Mouse (Mus musculus): Measurements from ENCODE around the gene Csrnp3. TPM values are rescaled to one million over a fixed set of nuclear protein-coding genes. Genes with fewer than 3 reads are reported as not detected.

Gene Csrnp3
- total and polyA plus RNA-seq, 3 experiments: 0.04 to 0.39 (median 0.34) TPM

DNA sequence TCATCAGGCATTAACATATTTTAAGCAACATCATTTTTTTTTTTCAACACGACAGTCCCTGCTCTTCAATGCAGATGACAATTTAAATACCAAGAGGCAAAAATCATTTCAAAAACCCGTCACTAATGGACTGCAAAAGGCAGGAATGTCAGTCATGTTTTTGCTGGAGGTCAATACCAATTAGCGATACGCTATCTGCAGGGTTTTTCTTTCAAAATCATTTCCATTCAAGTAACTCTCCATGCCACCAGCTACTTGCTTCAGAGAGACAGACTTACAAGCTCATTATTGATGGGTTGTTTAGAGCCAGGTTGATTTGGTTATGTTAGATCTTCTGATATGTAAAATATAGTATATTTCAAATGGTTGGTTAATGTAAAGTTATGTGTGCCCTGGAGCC is 145.2 kb downstream of the Csrnp3 start:
- intact Hi-C loops (cut with DNase I): no loop called here
- TF ChIP-seq POLR2A (IDR thresholded peaks at IDR 0.05; ENCODE audit: insufficient read depth, low read depth, low read length) (no peak), EP300 (IDR thresholded peaks at IDR 0.05; ENCODE audit: insufficient read depth, low read depth, low read length) (no peak), CTCF (IDR thresholded peaks at IDR 0.05) (no peak)
- no peaks in the 10 kb centered on the region for H3K36me3 ChIP-seq (ENCODE audit: control insufficient read depth, insufficient read depth, low read length)
- no peak for DNase-seq
- no peaks in the 10 kb centered on the region for H3K4me1 ChIP-seq (ENCODE audit: control insufficient read depth, insufficient read depth, low read length)
- 73% methylated on average over 4 of the region's 4 CpGs for WGBS
- H3K27ac ChIP-seq: no peak overlapping the region
- no peak overlapping the region for H3K4me3 ChIP-seq
- H3K9ac ChIP-seq (ENCODE audit: low read depth, low read length): no peak overlapping the region
- no peaks in the 10 kb centered on the region for H3K27me3 ChIP-seq (ENCODE audit: control insufficient read depth, insufficient read depth, low read length)
- no peaks in the 10 kb centered on the region for H3K79me2 ChIP-seq (replicated peaks; ENCODE audit: control insufficient read depth, insufficient read depth, low read length)

DNA sequence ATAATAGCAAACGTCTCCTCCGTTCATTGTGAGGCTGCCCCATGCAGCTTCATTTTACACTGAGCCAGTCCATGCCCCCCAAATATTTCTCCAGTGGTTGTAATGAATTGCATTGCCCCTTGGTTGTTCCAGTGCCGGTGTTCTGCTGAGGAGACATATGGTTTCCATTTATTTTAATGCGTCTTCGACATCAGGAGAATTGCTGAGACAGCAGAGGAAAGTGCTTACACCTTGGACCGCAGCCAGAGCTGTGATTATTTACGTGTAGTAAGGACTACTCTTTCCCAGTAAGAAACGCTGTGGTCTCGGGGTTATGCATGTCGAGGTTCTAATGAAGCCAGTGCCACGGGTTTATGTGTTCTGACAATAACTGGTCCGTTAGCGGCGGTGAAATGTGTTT is 147.8 kb downstream of the Csrnp3 start:
- intact Hi-C loops (cut with DNase I): no loop called here
- no peak overlapping the region for H3K9ac ChIP-seq (ENCODE audit: low read depth, low read length)
- DNase-seq: no peak
- no peaks in the 10 kb centered on the region for H3K4me1 ChIP-seq (ENCODE audit: control insufficient read depth, insufficient read depth, low read length)
- no peak overlapping the region for H3K4me3 ChIP-seq
- no peaks in the 10 kb centered on the region for H3K27me3 ChIP-seq (ENCODE audit: control insufficient read depth, insufficient read depth, low read length)
- 67% methylated on average over 14 of the region's 14 CpGs for WGBS
- no peaks in the 10 kb centered on the region for H3K79me2 ChIP-seq (replicated peaks; ENCODE audit: control insufficient read depth, insufficient read depth, low read length)
- H3K27ac ChIP-seq: no peak overlapping the region
- no peak for TF ChIP-seq EP300 (IDR thresholded peaks at IDR 0.05; ENCODE audit: insufficient read depth, low read depth, low read length)
- no peak for TF ChIP-seq CTCF (IDR thresholded peaks at IDR 0.05)
- no peak for TF ChIP-seq POLR2A (IDR thresholded peaks at IDR 0.05; ENCODE audit: insufficient read depth, low read depth, low read length)
- H3K36me3 ChIP-seq (ENCODE audit: control insufficient read depth, insufficient read depth, low read length): no peaks in the 10 kb centered on the region

DNA sequence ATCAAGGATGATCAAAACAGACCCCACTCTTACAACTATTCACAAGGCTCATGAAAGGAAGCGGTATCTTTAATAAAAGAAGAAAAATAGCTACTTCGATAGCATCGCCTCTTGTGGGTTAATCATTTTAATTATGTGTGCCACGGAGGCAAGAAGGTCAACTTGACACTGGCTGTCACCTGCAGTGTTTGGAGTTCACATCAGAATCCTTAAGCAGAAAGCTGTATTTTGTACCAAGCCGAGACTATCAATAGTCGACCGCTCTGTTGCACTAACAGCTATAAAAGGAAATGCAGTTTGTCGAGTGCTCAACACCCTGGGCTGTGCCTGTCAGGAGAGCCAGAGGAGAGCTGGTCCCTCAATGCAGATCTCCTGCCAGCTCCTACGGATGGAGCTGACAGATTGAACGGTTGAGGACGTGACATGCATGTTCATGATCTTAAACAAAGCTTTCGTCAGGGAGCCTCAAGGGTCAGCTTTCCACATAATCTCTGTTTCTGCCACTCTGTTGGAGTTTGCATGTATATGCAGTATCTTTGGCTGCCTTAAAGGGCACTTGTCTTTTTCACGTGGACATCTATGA is 149.4 kb downstream of the Csrnp3 start:
- 45% methylated on average over 13 of the region's 13 CpGs for WGBS
- intact Hi-C loops (cut with DNase I): no loop called here
- no peak for TF ChIP-seq CTCF (IDR thresholded peaks at IDR 0.05)
- no peak for TF ChIP-seq EP300 (IDR thresholded peaks at IDR 0.05; ENCODE audit: insufficient read depth, low read depth, low read length)
- no peak for TF ChIP-seq POLR2A (IDR thresholded peaks at IDR 0.05; ENCODE audit: insufficient read depth, low read depth, low read length)

DNA sequence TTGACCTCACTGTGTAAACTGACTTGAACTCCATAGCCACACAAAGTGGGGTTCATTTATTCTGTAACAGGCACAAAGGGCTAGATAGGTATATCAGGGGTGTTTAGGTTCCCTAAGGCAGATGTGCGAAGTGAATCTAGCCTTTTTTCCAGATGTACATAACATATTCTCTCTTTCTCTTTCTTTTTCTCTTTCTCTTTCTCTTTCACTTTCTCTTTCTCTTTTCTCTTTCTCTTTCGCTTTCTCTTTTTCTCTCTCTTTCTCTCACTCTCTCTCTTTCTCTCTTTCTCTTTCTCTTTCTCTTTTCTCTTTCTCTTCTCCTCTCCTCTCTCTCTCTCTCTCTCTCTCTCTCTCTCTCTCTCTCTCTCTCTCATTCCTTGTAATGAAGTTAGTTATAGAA is 153.2 kb downstream of the Csrnp3 start:
- H3K36me3 ChIP-seq (ENCODE audit: control insufficient read depth, insufficient read depth, low read length): no peaks in the 10 kb centered on the region
- H3K4me1 ChIP-seq (ENCODE audit: control insufficient read depth, insufficient read depth, low read length): no peaks in the 10 kb centered on the region
- no peak overlapping the region for H3K27ac ChIP-seq
- intact Hi-C loops (cut with DNase I): no loop called here
- no peak for TF ChIP-seq CTCF (IDR thresholded peaks at IDR 0.05)
- no peak for TF ChIP-seq EP300 (IDR thresholded peaks at IDR 0.05; ENCODE audit: insufficient read depth, low read depth, low read length)
- TF ChIP-seq POLR2A (IDR thresholded peaks at IDR 0.05; ENCODE audit: insufficient read depth, low read depth, low read length): no peak
- H3K9ac ChIP-seq (ENCODE audit: low read depth, low read length): no peak overlapping the region
- no peaks in the 10 kb centered on the region for H3K27me3 ChIP-seq (ENCODE audit: control insufficient read depth, insufficient read depth, low read length)
- no peak for DNase-seq
- no peaks in the 10 kb centered on the region for H3K79me2 ChIP-seq (replicated peaks; ENCODE audit: control insufficient read depth, insufficient read depth, low read length)
- H3K4me3 ChIP-seq: no peak overlapping the region
- WGBS: 88% methylated on average over 2 of the region's 2 CpGs

More for the DNA sequence above, 149.4 kb downstream of the Csrnp3 start:
- Histone ChIP-seq H3K36me3 (ENCODE audit: control insufficient read depth, insufficient read depth, low read length) (no peaks in the 10 kb centered on the region), H3K4me3 (no peak overlapping the region), H3K4me1 (ENCODE audit: control insufficient read depth, insufficient read depth, low read length) (no peaks in the 10 kb centered on the region), H3K9ac (ENCODE audit: low read depth, low read length) (no peak overlapping the region), H3K27ac (no peak overlapping the region), H3K79me2 (replicated peaks; ENCODE audit: control insufficient read depth, insufficient read depth, low read length) (no peaks in the 10 kb centered on the region), H3K27me3 (ENCODE audit: control insufficient read depth, insufficient read depth, low read length) (no peaks in the 10 kb centered on the region)
- DNase-seq: no peak

DNA sequence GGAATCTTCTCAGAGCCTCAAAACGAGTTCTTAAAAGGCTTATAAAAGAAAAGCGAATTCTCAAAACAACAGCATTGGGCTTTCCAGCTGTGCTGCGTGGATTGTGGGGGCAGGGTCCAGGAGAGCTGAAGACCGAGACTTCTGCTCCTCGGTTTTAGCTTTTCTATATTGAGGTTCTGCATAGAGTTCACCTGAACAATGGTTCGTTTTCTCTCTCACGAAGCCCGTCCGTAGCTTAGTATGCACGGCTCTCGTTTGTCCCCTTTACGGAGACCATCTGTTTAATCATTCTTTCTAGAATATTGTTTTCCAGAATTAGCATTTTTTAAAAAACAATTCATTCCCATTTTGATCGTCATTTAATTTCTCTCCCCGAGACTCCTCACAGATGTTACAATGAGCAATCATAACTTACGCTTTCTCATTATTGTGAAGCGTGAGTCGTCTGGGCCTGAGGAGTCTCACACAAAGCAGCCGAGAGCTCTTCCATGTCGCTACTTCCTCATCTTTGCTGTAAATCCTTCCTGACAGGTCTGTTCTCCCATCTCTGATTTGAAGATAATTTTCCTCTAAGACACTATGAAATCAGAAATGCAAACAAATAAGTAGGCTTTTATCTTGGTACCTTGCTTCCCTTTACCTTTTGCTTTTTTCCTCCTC is 163.6 kb downstream of the Csrnp3 start:
- Histone ChIP-seq H3K27me3 (ENCODE audit: control insufficient read depth, insufficient read depth, low read length) (no peaks in the 10 kb centered on the region), H3K4me1 (ENCODE audit: control insufficient read depth, insufficient read depth, low read length) (no peaks in the 10 kb centered on the region), H3K79me2 (replicated peaks; ENCODE audit: control insufficient read depth, insufficient read depth, low read length) (no peaks in the 10 kb centered on the region), H3K27ac (no peak overlapping the region), H3K9ac (ENCODE audit: low read depth, low read length) (no peak overlapping the region), H3K36me3 (ENCODE audit: control insufficient read depth, insufficient read depth, low read length) (no peaks in the 10 kb centered on the region), H3K4me3 (no peak overlapping the region)
- intact Hi-C loops (cut with DNase I): no loop called here
- TF ChIP-seq EP300 (IDR thresholded peaks at IDR 0.05; ENCODE audit: insufficient read depth, low read depth, low read length) (no peak), CTCF (IDR thresholded peaks at IDR 0.05) (no peak), POLR2A (IDR thresholded peaks at IDR 0.05; ENCODE audit: insufficient read depth, low read depth, low read length) (no peak)
- 88% methylated on average over 19 of the region's 19 CpGs for WGBS
- DNase-seq: no peak

DNA sequence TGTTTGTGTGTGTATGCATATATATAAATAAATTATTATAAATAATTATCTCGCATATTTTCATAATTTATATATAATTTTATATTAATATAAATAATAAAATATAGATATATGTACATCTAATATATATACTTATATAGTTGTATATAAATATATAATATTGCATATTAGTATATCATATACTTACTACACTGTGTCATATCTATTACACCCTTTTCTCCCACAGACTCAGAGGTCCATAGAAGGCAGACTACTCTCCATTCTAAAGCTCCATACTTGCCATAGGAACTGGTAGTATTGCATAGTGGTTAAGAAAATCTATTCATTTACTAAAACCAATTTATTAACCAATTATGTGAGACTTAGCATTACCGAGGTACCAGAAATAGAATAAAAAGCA is 164.1 kb downstream of the Csrnp3 start:
- Histone ChIP-seq H3K27me3 (ENCODE audit: control insufficient read depth, insufficient read depth, low read length) (no peaks in the 10 kb centered on the region), H3K4me3 (no peak overlapping the region), H3K36me3 (ENCODE audit: control insufficient read depth, insufficient read depth, low read length) (no peaks in the 10 kb centered on the region), H3K27ac (no peak overlapping the region), H3K4me1 (ENCODE audit: control insufficient read depth, insufficient read depth, low read length) (no peaks in the 10 kb centered on the region), H3K9ac (ENCODE audit: low read depth, low read length) (no peak overlapping the region), H3K79me2 (replicated peaks; ENCODE audit: control insufficient read depth, insufficient read depth, low read length) (no peaks in the 10 kb centered on the region)
- 74% methylated on average over 2 of the region's 2 CpGs for WGBS
- DNase-seq: no peak
- TF ChIP-seq CTCF (IDR thresholded peaks at IDR 0.05) (no peak), EP300 (IDR thresholded peaks at IDR 0.05; ENCODE audit: insufficient read depth, low read depth, low read length) (no peak), POLR2A (IDR thresholded peaks at IDR 0.05; ENCODE audit: insufficient read depth, low read depth, low read length) (no peak)
- intact Hi-C loops (cut with DNase I): no loop called here
